Mouse (Mus musculus) hindbrain, embryonic 13.5 days (tissue): ENCODE measurements around the gene Atg13. TPM values are rescaled to one million over a fixed set of nuclear protein-coding genes. Genes with fewer than 3 reads are reported as not detected.

Experiments used
- ATAC-seq: fragments of 200-750 bp; cut with Nextera tagmentation; 2 replicates; pipeline ENCODE4 v1.8.0; 2017; ENCODE audit warnings: moderate TSS enrichment; ENCODE audit not compliant: low FRiP score
- H3K27ac ChIP-seq: fragments of 300-500 bp; sonication (generic); 2 replicates; pipeline ENCODE4 v1.5.1; 2015; ENCODE audit warnings: inconsistent platforms, mild to moderate bottlenecking, moderate library complexity
- H3K27me3 ChIP-seq: fragments of 300-500 bp; sonication (generic); 2 replicates; pipeline ENCODE4 v1.6.1; 2015; ENCODE audit warnings: mild to moderate bottlenecking, inconsistent platforms
- H3K36me3 ChIP-seq: fragments of 300-500 bp; sonication (generic); 2 replicates; pipeline ENCODE4 v1.6.1; 2015; ENCODE audit warnings: mild to moderate bottlenecking, inconsistent platforms
- H3K4me1 ChIP-seq: fragments of 300-500 bp; sonication (generic); replicated peaks from 2 replicates; pipeline ENCODE4 v1.6.1; 2015; ENCODE audit warnings: inconsistent platforms
- H3K4me2 ChIP-seq: fragments of 300-500 bp; sonication (generic); 2 replicates; pipeline ENCODE4 v1.6.1; 2015; ENCODE audit warnings: inconsistent platforms, mild to moderate bottlenecking, moderate library complexity
- H3K4me3 ChIP-seq: fragments of 300-500 bp; sonication (generic); 2 replicates; pipeline ENCODE4 v1.5.1; 2015; ENCODE audit warnings: mild to moderate bottlenecking, inconsistent platforms
- H3K9ac ChIP-seq: fragments of 300-500 bp; sonication (generic); 2 replicates; pipeline ENCODE4 v1.6.1; 2015; ENCODE audit warnings: mild to moderate bottlenecking, inconsistent platforms
- H3K9me3 ChIP-seq: fragments of 300-500 bp; sonication (generic); 2 replicates; pipeline ENCODE4 v1.6.1; 2016; ENCODE audit warnings: inconsistent platforms
- WGBS: fragments of 180-500 bp; shearing (Covaris S2); methylation state at CpG from one replicate; pipeline ENCODE4 v1.1.7; 2015; 5-methylcytosine and 5-hydroxymethylcytosine counted together
- polyA plus RNA-seq: library from polyadenylated mRNA; unstranded; fragments of >200 nt; fragmentation: Nextera tagmentation; extraction: Ambion mirVana; gene quantifications from 2 replicates; pipeline ENCODE4 v1.2.1, GENCODE M21; 2015

Atg13 gene
- polyA plus RNA-seq, 1 experiment from 2014 or later: 35.2 TPM

DNA sequence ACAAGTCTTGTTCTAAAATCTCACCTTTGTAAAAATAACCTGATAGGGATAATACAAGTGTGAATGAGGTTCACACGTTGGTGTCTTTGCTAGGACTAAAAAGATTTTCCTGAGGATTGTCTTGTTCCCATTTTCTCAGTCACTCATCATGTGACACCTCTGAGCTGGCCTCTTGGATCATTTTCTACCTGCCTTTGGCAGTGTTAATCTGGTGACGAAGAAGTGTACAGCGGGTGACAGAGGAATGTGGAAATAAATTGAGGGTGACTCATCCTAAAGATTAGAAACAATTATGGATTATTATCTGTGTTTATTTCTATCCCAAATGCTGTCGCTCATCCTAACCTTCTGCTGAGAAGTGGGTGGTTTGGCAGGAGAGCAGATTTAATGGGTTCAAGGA lies 13.0 kb upstream of the Atg13 start:
- no peak for ATAC-seq
- Histone ChIP-seq H3K4me2 (no peak overlapping the region), H3K4me3 (no peak overlapping the region), H3K27ac (no peak overlapping the region), H3K4me1 (no peaks in the 10 kb centered on the region), H3K9ac (no peak overlapping the region), H3K9me3 (no peaks in the 10 kb centered on the region), H3K36me3 (peaks cover 25% of the 10 kb centered on the region), H3K27me3 (peaks cover 10% of the 10 kb centered on the region; the same call in 1 of the 2 replicates)
- 84% methylated on average over 4 of the region's 4 CpGs for WGBS

DNA sequence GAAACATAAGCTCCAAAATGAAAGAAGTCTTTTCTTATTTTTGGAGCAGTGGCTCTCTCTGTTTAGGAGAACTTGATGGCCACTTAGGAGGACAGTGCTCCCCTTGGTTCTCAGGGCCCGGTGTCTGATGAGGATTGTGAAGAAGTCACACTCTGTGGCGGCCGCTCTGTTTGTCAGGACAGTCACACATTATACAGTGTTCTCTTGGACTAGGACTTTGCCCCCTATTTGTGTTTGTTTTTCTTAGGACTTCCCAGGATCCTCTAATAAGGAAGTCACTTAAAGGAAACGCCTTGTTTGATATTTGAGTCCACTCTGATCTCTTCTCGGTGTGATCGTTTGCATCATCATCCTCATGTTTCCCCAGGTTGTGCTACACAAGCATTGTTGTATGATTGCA lies 7.9 kb upstream of the Atg13 start:
- 89% methylated on average over 6 of the region's 6 CpGs for WGBS
- no peak for ATAC-seq
- H3K4me3 ChIP-seq: no peak overlapping the region

DNA sequence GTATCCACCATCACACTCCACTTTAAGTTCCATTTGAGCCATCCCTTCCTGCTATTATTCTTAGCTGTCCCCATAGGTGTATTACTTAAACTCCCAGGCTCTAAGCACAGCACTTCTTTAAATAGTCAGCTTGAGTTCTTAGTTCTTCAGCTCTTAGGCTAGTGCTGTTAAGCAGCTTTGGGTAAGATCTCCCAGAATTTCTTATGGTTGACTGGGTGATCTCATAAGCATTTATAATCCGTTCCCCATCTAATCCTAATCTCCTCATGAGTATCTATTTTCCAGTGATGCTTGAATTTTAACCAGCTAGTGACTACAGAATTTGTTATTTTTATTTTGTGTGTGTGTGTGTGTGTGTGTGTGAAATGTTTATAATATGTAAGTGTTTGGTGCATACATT lies 4.5 kb upstream of the Atg13 start:
- peaks cover 21% of the 10 kb centered on the region for H3K36me3 ChIP-seq
- no peak overlapping the region for H3K27ac ChIP-seq
- no peaks in the 10 kb centered on the region for H3K27me3 ChIP-seq
- 88% methylated on average over 1 of the region's 1 CpGs for WGBS
- peaks cover 29% of the 10 kb centered on the region for H3K4me1 ChIP-seq
- H3K4me3 ChIP-seq: no peak overlapping the region
- H3K9me3 ChIP-seq: no peaks in the 10 kb centered on the region
- H3K4me2 ChIP-seq: no peak overlapping the region
- 0 out of 2 replicates have a peak overlapping the region, but pooled peaks have one; percentile 43 for H3K9ac ChIP-seq
- ATAC-seq: no peak

More for the DNA sequence above, 7.9 kb upstream of the Atg13 start:
- no peak overlapping the region for H3K9ac ChIP-seq
- no peak overlapping the region for H3K4me2 ChIP-seq
- H3K27ac ChIP-seq: no peak overlapping the region
- no peaks in the 10 kb centered on the region for H3K9me3 ChIP-seq
- H3K27me3 ChIP-seq: no peaks in the 10 kb centered on the region
- peaks cover 36% of the 10 kb centered on the region for H3K36me3 ChIP-seq
- H3K4me1 ChIP-seq: peaks cover 12% of the 10 kb centered on the region; the same call in 1 of the 2 replicates

- Histone ChIP-seq H3K9ac (peak overlapping the region; percentile 89), H3K27me3 (no peaks in the 10 kb centered on the region), H3K4me2 (peak overlapping the region; percentile 93), H3K9me3 (no peaks in the 10 kb centered on the region), H3K36me3 (peaks cover 4% of the 10 kb centered on the region), H3K4me1 (peaks cover 38% of the 10 kb centered on the region), H3K4me3 (peak overlapping the region; percentile 84), H3K27ac (peak overlapping the region; percentile 80)
- no peak for ATAC-seq
- 4% methylated on average over 8 of the region's 8 CpGs for WGBS
These were observed 1.0 kb upstream of the Atg13 start for GRCm38 (mm10) chr2:91711256-91711925.

GRCm38 (mm10) chr2:91708361-91708760 lies 2.0 kb downstream of the Atg13 start:
- Histone ChIP-seq H3K36me3 (no peaks in the 10 kb centered on the region), H3K4me3 (no peak overlapping the region), H3K4me1 (peaks cover 26% of the 10 kb centered on the region), H3K27ac (no peak overlapping the region), H3K9me3 (no peaks in the 10 kb centered on the region), H3K9ac (no peak overlapping the region), H3K27me3 (no peaks in the 10 kb centered on the region), H3K4me2 (no peak overlapping the region)
- 96% methylated on average over 6 of the region's 6 CpGs for WGBS
- ATAC-seq: no peak

GRCm38 (mm10) chr2:91706456-91706855 lies 3.9 kb downstream of the Atg13 start:
- Histone ChIP-seq H3K4me3 (no peak overlapping the region), H3K9me3 (no peaks in the 10 kb centered on the region)
- no peak for ATAC-seq

GRCm38 (mm10) chr2:91705736-91706135 lies 4.6 kb downstream of the Atg13 start:
- WGBS: 85% methylated on average over 6 of the region's 6 CpGs
- H3K4me3 ChIP-seq: no peak overlapping the region
- no peaks in the 10 kb centered on the region for H3K9me3 ChIP-seq
- peaks cover 11% of the 10 kb centered on the region for H3K4me1 ChIP-seq
- H3K36me3 ChIP-seq: no peaks in the 10 kb centered on the region
- H3K9ac ChIP-seq: no peak overlapping the region
- no peak overlapping the region for H3K27ac ChIP-seq
- no peaks in the 10 kb centered on the region for H3K27me3 ChIP-seq
- no peak for ATAC-seq
- H3K4me2 ChIP-seq: no peak overlapping the region

More at GRCm38 (mm10) chr2:91706456-91706855, 3.9 kb downstream of the Atg13 start:
- no peaks in the 10 kb centered on the region for H3K27me3 ChIP-seq
- no peak overlapping the region for H3K27ac ChIP-seq
- peaks cover 14% of the 10 kb centered on the region for H3K4me1 ChIP-seq
- no peak overlapping the region for H3K9ac ChIP-seq
- H3K36me3 ChIP-seq: no peaks in the 10 kb centered on the region
- H3K4me2 ChIP-seq: no peak overlapping the region

DNA sequence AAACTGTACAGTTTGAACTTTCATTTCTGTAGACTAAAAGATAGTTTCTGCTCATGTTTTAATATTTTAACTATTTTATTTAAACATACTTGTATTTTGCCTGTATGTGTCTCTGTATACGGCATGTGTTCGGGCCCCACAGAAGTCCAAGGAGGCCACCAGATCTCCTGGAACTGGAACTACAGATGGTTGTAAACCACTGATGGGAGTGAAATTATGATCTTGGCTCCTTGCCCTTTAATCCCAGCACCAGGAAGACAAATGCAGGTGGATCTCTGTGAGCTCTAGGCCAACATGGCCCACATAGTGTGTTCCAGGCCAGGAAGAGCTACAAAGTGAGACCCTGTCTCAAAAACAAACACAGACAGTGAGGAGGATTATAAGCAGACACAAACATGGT lies 9.0 kb downstream of the Atg13 start:
- H3K9me3 ChIP-seq: no peaks in the 10 kb centered on the region
- no peak overlapping the region for H3K27ac ChIP-seq
- H3K4me1 ChIP-seq: no peaks in the 10 kb centered on the region
- no peak overlapping the region for H3K4me2 ChIP-seq
- WGBS: 97% methylated on average over 2 of the region's 2 CpGs
- no peaks in the 10 kb centered on the region for H3K36me3 ChIP-seq
- H3K27me3 ChIP-seq: no peaks in the 10 kb centered on the region
- no peak overlapping the region for H3K9ac ChIP-seq
- H3K4me3 ChIP-seq: no peak overlapping the region
- ATAC-seq: no peak

DNA sequence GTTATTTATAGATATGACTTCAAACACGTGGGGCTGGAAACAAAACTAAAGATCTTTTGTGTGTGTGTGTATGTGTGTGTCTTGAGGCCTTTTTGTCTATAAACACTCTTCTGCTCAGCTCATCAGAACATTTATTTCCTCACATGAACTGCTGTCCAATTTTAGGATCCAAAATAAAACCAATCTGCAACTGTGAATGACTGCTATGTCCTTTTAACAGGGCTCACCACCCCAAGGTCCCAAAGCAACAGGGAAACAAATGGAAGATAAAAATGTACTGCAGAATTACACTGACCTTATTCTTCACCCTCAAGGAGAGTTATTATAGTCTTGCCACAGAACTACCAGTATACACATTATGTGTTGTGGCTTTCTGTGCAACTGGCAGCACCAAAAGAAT lies 11.2 kb downstream of the Atg13 start:
- Histone ChIP-seq H3K9ac (no peak overlapping the region), H3K4me2 (no peak overlapping the region), H3K9me3 (no peaks in the 10 kb centered on the region), H3K4me1 (no peaks in the 10 kb centered on the region), H3K4me3 (no peak overlapping the region), H3K27me3 (no peaks in the 10 kb centered on the region), H3K36me3 (peaks cover 16% of the 10 kb centered on the region), H3K27ac (no peak overlapping the region)
- 81% methylated on average over 1 of the region's 1 CpGs for WGBS
- no peak for ATAC-seq

GRCm38 (mm10) chr2:91696225-91696590 lies 14.2 kb downstream of the Atg13 start:
- H3K4me3 ChIP-seq: no peak overlapping the region
- no peak overlapping the region for H3K9ac ChIP-seq
- ATAC-seq: no peak
- no peaks in the 10 kb centered on the region for H3K9me3 ChIP-seq
- no peak overlapping the region for H3K27ac ChIP-seq
- H3K27me3 ChIP-seq: no peaks in the 10 kb centered on the region
- no peaks in the 10 kb centered on the region for H3K4me1 ChIP-seq
- H3K36me3 ChIP-seq: peaks cover 35% of the 10 kb centered on the region
- 91% methylated on average over 1 of the region's 1 CpGs for WGBS
- no peak overlapping the region for H3K4me2 ChIP-seq

DNA sequence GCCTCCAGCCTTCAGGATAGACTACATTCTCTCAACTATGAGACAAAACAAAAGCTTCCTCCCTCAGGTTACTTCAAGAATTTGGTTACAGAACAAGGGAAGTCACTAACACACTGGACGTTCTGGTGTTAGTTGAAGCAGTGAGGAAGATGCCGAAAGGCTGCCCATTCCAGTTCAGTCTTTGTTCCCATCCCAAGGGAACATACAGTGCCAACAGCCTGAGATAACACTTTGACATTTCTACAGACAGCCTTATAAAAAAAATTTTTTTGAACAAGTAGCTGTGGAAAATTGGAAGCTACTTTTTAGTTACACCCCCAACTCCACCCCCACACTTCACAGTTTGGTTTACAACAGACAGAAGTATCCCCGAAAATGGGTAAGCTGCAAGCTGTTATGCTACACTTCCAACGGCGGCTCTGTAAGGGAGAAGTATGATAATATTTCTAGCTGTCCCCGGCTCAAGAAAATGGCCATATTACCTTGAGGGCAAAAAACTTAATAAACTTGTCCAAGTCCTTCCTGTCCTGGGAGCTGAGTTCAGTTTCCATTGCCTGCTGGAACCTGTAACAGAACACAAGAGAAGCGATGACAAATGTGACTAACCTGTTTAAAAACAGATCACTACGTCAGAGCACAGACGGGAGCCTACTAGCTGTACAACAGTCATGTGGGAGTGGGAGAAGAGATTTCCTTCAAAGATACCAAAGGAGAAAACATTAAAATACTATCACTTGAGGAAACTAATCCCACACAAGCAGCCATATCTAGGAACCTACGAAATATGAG lies 14.7 kb downstream of the Atg13 start:
- Histone ChIP-seq H3K9me3 (no peaks in the 10 kb centered on the region), H3K36me3 (peaks cover 37% of the 10 kb centered on the region), H3K4me2 (no peak overlapping the region), H3K27ac (no peak overlapping the region), H3K9ac (no peak overlapping the region), H3K4me1 (no peaks in the 10 kb centered on the region), H3K27me3 (no peaks in the 10 kb centered on the region), H3K4me3 (no peak overlapping the region)
- ATAC-seq: no peak
- WGBS: 94% methylated on average over 10 of the region's 10 CpGs

- Histone ChIP-seq H3K4me1 (no peaks in the 10 kb centered on the region), H3K9ac (no peak overlapping the region), H3K27me3 (no peaks in the 10 kb centered on the region), H3K36me3 (peaks cover 75% of the 10 kb centered on the region), H3K4me2 (no peak overlapping the region), H3K9me3 (no peaks in the 10 kb centered on the region), H3K27ac (no peak overlapping the region), H3K4me3 (no peak overlapping the region)
- 87% methylated on average over 7 of the region's 7 CpGs for WGBS
- ATAC-seq: no peak
These were observed 20.9 kb downstream of the Atg13 start for GRCm38 (mm10) chr2:91689452-91689851.

DNA sequence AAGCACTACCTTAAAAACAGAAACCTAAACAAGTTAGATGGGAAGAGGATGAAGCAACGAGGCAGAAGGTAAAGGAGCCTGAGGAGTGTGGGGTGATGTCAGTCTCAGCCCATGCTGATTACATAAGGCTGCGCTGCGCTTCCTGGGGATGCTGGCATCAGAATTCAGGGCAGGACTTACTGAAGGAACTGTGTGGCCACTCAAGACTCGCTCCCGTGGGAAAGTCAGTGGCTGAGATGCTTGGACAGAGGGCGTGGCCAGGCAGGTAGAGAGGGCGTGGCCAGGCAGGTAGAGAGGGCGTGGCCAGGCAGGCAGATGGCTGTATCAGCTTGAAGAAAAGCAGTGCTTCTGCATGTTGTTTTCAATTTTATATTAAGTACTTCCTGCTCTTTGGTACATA lies 26.5 kb downstream of the Atg13 start:
- no peak overlapping the region for H3K27ac ChIP-seq
- peaks cover 89% of the 10 kb centered on the region for H3K36me3 ChIP-seq
- 76% methylated on average over 8 of the region's 8 CpGs for whole genome bisulfite sequencing

More for the DNA sequence above, 26.5 kb downstream of the Atg13 start:
- Histone ChIP-seq H3K4me3 (no peak overlapping the region), H3K4me2 (no peak overlapping the region), H3K4me1 (no peaks in the 10 kb centered on the region), H3K27me3 (no peaks in the 10 kb centered on the region), H3K9ac (no peak overlapping the region), H3K9me3 (no peaks in the 10 kb centered on the region)
- ATAC-seq: no peak
